In the genomic region with DNA sequence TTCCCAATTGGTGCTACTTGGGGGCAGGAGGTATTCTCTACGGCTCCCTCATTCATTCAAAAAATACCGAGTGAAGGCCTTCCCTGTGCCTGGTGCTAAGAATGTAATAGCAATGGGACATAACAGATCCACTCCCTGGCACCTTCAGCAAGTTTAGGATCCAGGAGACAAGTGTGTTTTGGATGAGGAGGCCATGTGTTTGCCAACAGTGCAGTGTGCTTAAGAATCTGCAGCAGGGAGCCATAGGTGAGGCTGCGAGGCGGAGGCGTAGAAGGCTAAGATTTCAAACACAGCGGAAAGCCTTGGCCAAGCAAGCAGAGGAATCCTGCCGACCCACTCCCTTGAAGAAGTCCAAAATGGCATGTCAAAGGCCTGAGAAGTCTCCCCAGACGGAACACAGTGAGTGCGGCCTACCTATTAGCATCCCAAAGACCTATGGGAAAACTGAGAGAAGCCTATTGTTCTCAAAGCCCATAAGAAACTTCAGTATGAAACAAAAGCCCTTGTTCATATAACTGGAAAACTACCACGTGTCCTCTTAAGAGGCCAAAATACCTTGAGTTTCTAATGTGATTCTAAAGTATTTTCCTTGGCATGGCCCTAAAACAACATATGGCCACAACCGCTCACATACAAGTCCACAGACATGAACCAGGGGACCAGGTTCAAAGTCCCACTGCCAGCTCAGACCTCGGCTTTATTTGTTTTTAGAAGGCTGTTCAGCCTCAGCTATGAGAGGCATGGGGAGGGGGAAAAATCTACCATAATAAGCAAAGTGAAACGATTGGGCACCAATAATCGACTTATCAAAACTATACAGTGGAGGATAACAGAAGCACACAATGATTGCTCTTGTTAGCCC, we compare ENCODE assay signal across 15 mouse cellular contexts. TPM values are rescaled to one million over a fixed set of nuclear protein-coding genes. Genes with fewer than 3 reads are reported as not detected.
DNase-seq lines count a peak whose midpoint lies in the region; ATAC-seq and TF ChIP-seq lines count a peak whose summit lies in the region.
"Had no signal": no experiment of that assay in that cellular context is flagged by ENCODE, and none has a peak within 500 bp of the region (broad histone marks: within the 10 kb centered on the region; RNA-seq: fewer than 3 reads in every experiment).

No protein-coding gene starts in this region.

- H3K4me1 ChIP-seq in heart, postnatal 0 days (ENCODE audit: control insufficient read depth, insufficient read depth), result 0 out of 2 replicates have a peak, but pooled peaks cover 10% of the 10 kb centered on the region
- peaks cover 54% of the 10 kb centered on the region for H3K4me1 ChIP-seq in heart, embryonic 12.5 days (replicated peaks)
- peaks cover 15% of the 10 kb centered on the region for H3K4me1 ChIP-seq in lung, embryonic 14.5 days (ENCODE audit: insufficient read depth)
- peaks cover 30% of the 10 kb centered on the region for H3K4me1 ChIP-seq in stomach, embryonic 15.5 days

- no peaks in the 10 kb centered on the region for H3K36me3 ChIP-seq in heart, postnatal 0 days (replicated peaks; ENCODE audit: control insufficient read depth, insufficient read depth, low read length)
- H3K36me3 ChIP-seq in heart, embryonic 12.5 days, result peaks cover 17% of the 10 kb centered on the region
- peaks cover 8% of the 10 kb centered on the region; the same call in 1 of the 2 replicates for H3K36me3 ChIP-seq in lung, embryonic 14.5 days (ENCODE audit: insufficient read depth)
- no peaks in the 10 kb centered on the region for H3K36me3 ChIP-seq in stomach, embryonic 15.5 days
- H3K36me3 ChIP-seq: G1E had no signal

- WGBS in heart, postnatal 0 days, result 86% methylated on average over 14 of the region's 14 CpGs
- 80% methylated on average over 14 of the region's 14 CpGs for WGBS in heart, embryonic 12.5 days
- 78% methylated on average over 14 of the region's 14 CpGs for WGBS in lung, embryonic 14.5 days
- 80% methylated on average over 14 of the region's 14 CpGs for WGBS in stomach, embryonic 15.5 days

- TF ChIP-seq EP300 in heart, postnatal 0 days (IDR thresholded peaks at IDR 0.05; ENCODE audit: low read depth), result no peak

- no peak for ATAC-seq in heart, postnatal 0 days (ENCODE audit: insufficient read depth, low read depth)
- no peak for ATAC-seq in heart, embryonic 12.5 days (ENCODE audit: insufficient number of reproducible peaks, low FRiP score)
- ATAC-seq in lung, embryonic 14.5 days (ENCODE audit: insufficient read depth), result no peak
- ATAC-seq in stomach, embryonic 15.5 days (ENCODE audit: insufficient read depth, low FRiP score, low read depth), result no peak
- no peak for ATAC-seq in erythroblast, adult 5-6 weeks (replicated peaks; ENCODE audit: low FRiP score, poor library complexity, severe bottlenecking)

- 0 out of 2 replicates have a peak overlapping the region, but pooled peaks have one; percentile 47 for H3K27ac ChIP-seq in heart, postnatal 0 days (ENCODE audit: low read depth)
- no peak overlapping the region for H3K27ac ChIP-seq in heart, embryonic 12.5 days (ENCODE audit: poor library complexity, severe bottlenecking)
- peak overlapping the region; percentile 68 for H3K27ac ChIP-seq in lung, embryonic 14.5 days (ENCODE audit: low read depth)
- peak overlapping the region; percentile 13; the same call in 1 of the 2 replicates for H3K27ac ChIP-seq in stomach, embryonic 15.5 days
- H3K27ac ChIP-seq: left cerebral cortex, adult 2 months had no signal

- DNase-seq in heart, postnatal 0 days (ENCODE audit: low spot score), result no peak
- no peak for DNase-seq in lung, embryonic 14.5 days
- no peak for DNase-seq in lung, postnatal 4 days
- DNase-seq in fat pad, adult 2 months (ENCODE audit: extremely low read depth, low read depth, low spot score), result peak; percentile 51
- DNase-seq in natural killer cell, adult 2 months (ENCODE audit: low spot score in 2 of 2), result no peak
- DNase-seq: cerebellum, adult 11 months; heart, adult 2 months; heart, postnatal 14 days; lung, adult 18-20 months; retina, postnatal 1 day had no signal

- no peak overlapping the region for H3K4me2 ChIP-seq in heart, postnatal 0 days (ENCODE audit: low read depth, low read length)
- H3K4me2 ChIP-seq in heart, embryonic 12.5 days, result no peak overlapping the region
- H3K4me2 ChIP-seq in lung, embryonic 14.5 days, result no peak overlapping the region
- no peak overlapping the region for H3K4me2 ChIP-seq in stomach, embryonic 15.5 days

- TF ChIP-seq CTCF in heart, postnatal 0 days (IDR thresholded peaks at IDR 0.05; ENCODE audit: low read depth), result no peak
- TF ChIP-seq CTCF in lung, embryonic 14.5 days (IDR thresholded peaks at IDR 0.05; ENCODE audit: low read depth), result no peak

- no peak overlapping the region for H3K4me3 ChIP-seq in heart, postnatal 0 days (ENCODE audit: low read depth, low read length)
- H3K4me3 ChIP-seq in heart, embryonic 12.5 days, result no peak overlapping the region
- no peak overlapping the region for H3K4me3 ChIP-seq in lung, embryonic 14.5 days (ENCODE audit: low read depth, low read length)
- H3K4me3 ChIP-seq in stomach, embryonic 15.5 days (replicated peaks), result no peak overlapping the region
- H3K4me3 ChIP-seq: heart, adult 2 months; left cerebral cortex, adult 2 months had no signal

- no peaks in the 10 kb centered on the region for H3K27me3 ChIP-seq in heart, postnatal 0 days (ENCODE audit: control insufficient read depth, insufficient read depth, low read length)
- no peaks in the 10 kb centered on the region for H3K27me3 ChIP-seq in heart, embryonic 12.5 days (replicated peaks)
- H3K27me3 ChIP-seq in lung, embryonic 14.5 days (ENCODE audit: insufficient read depth, low read length), result no peaks in the 10 kb centered on the region
- no peaks in the 10 kb centered on the region for H3K27me3 ChIP-seq in stomach, embryonic 15.5 days (replicated peaks)

- H3K9ac ChIP-seq in heart, postnatal 0 days (replicated peaks; ENCODE audit: low read depth, low read length), result no peak overlapping the region
- no peak overlapping the region for H3K9ac ChIP-seq in heart, embryonic 12.5 days
- H3K9ac ChIP-seq in lung, embryonic 14.5 days, result no peak overlapping the region
- H3K9ac ChIP-seq in stomach, embryonic 15.5 days, result no peak overlapping the region

- H3K9me3 ChIP-seq in heart, postnatal 0 days (replicated peaks; ENCODE audit: control insufficient read depth, low read length), result no peaks in the 10 kb centered on the region
- H3K9me3 ChIP-seq in heart, embryonic 12.5 days (replicated peaks), result no peaks in the 10 kb centered on the region; the same call in 1 of the 2 replicates
- no peaks in the 10 kb centered on the region for H3K9me3 ChIP-seq in lung, embryonic 14.5 days (ENCODE audit: low read depth, low read length)
- no peaks in the 10 kb centered on the region for H3K9me3 ChIP-seq in stomach, embryonic 15.5 days
- H3K9me3 ChIP-seq: G1E had no signal

RNA-seq across cellular contexts. Expression of a gene that starts 18.9 kb away (rescaled TPM):
- 1.3 and 8.8 TPM in 2 replicates for total RNA-seq in heart, postnatal 0 days (2014; rRNA removed; ENCODE audit: low replicate concordance)
- polyA plus RNA-seq in heart, postnatal 0 days (2015; fragmentation: Nextera tagmentation; extraction: Ambion mirVana), result 9.0 and 9.2 TPM in 2 replicates
- polyA plus RNA-seq in heart, embryonic 12.5 days (2016; fragmentation: Nextera tagmentation; extraction: Ambion mirVana), result 18.5 and 20.2 TPM in 2 replicates
- polyA plus RNA-seq in lung, embryonic 14.5 days (2014; fragmentation: Nextera tagmentation; extraction: Ambion mirVana), result 38.3 and 41.1 TPM in 2 replicates
- polyA plus RNA-seq in stomach, embryonic 15.5 days (2015; fragmentation: Nextera tagmentation; extraction: Ambion mirVana), result 23.7 and 25.5 TPM in 2 replicates
- not detected in 2 replicates for total RNA-seq in erythroblast, adult 5-6 weeks (2015; ENCODE audit: low replicate concordance)
- not detected in 2 replicates for total RNA-seq in erythroblast, adult 5-6 weeks (2017; ENCODE audit: low replicate concordance)
- polyA plus RNA-seq: G1E had no signal
